Mouse (Mus musculus): ENCODE results near the gene Arpc5. TPM values are rescaled to one million over a fixed set of nuclear protein-coding genes. Genes with fewer than 3 reads are reported as not detected.

The Arpc5 gene
- total RNA-seq (2023): 233 TPM

GRCm38 (mm10) chr1:152766032-152766772 lies at the start of gene Arpc5, which contains the start of gene Rgl1:
Gene Arpc5, plus strand, starts transcription at chr1:152766542.
Gene Rgl1, minus strand, starts transcription at chr1:152766351.

GRCm38 (mm10) chr1:152750312-152750965 lies 15.9 kb upstream of the Arpc5 start, which contains the start of gene Apobec4:
Gene Apobec4, plus strand, starts transcription at chr1:152750551.

GRCm38 (mm10) chr1:152799897-152800296 lies 33.6 kb downstream of the Arpc5 start, which contains the start of gene Ncf2:
Gene Ncf2, plus strand, starts transcription at chr1:152800194.

Other genes with a start within 250 kb of the Arpc5 start
- not detected for gene Apobec4, start 16.0 kb upstream of the Arpc5 start, total RNA-seq (2023)
- 6.5 TPM for gene Rgl1, start 191 bp upstream of the Arpc5 start, total RNA-seq (2023)
- 31.2 TPM for gene Ncf2, start 33.7 kb downstream of the Arpc5 start, total RNA-seq (2023)
- gene Smg7, start 136.1 kb downstream of the Arpc5 start, total RNA-seq (2023): 131 TPM
- gene Nmnat2, start 188.5 kb downstream of the Arpc5 start, total RNA-seq (2023): 3.1 TPM